Mouse (Mus musculus): ENCODE measurements around the gene Ptbp1. TPM values are rescaled to one million over a fixed set of nuclear protein-coding genes. Genes with fewer than 3 reads are reported as not detected.
"Not testable (repeated sequence)": the region's sequence is repeated elsewhere in the genome, so short reads cannot be mapped to it uniquely, and the experiment has no call there.

The Ptbp1 gene
- polyA plus RNA-seq, 1 experiment from 2014 or later: 438 TPM

DNA sequence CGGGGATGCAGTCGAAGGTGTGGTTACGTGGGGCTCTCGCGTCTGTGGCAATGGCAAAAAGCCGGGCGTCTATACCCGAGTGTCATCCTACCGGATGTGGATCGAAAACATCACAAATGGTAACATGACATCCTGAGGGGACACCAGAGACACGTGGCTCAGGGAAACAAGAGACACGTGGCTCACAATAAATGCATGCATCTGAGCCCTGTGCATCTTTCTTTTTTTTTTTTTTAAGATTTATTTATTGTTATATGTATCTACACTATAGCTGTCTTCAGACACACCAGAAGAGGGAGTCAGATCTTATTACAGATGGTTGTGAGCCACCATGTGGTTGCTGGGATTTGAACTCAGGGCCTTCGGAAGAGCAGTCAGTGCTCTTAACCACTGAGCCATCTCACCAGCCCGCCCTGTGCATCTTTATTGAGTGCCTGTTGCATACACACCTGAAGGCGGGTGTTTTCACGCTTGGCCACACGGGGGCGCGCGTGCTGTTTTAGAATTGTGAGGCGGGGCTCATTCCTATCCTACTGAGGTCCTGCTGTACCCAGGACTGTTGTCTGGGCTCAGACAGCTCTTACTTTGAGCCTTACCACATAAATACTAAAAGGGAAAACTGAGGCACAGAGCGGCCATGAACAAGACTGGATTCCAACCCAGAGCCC, 38.4 kb downstream of the Ptbp1 start:
- H3K9me3 ChIP-seq (replicated peaks); H3K9ac ChIP-seq; H3K4me3 ChIP-seq (replicated peaks); H3K4me2 ChIP-seq; H3K27me3 ChIP-seq; ATAC-seq (replicated peaks; ENCODE audit: low FRiP score): not testable (repeated sequence)
- peak overlapping the region; percentile 51 for H3K27ac ChIP-seq
- H3K4me1 ChIP-seq: peaks cover 10% of the 10 kb centered on the region; the same call in 1 of the 2 replicates
- WGBS: 41% methylated on average over 22 of the region's 22 CpGs
- peaks cover 34% of the 10 kb centered on the region for H3K36me3 ChIP-seq

DNA sequence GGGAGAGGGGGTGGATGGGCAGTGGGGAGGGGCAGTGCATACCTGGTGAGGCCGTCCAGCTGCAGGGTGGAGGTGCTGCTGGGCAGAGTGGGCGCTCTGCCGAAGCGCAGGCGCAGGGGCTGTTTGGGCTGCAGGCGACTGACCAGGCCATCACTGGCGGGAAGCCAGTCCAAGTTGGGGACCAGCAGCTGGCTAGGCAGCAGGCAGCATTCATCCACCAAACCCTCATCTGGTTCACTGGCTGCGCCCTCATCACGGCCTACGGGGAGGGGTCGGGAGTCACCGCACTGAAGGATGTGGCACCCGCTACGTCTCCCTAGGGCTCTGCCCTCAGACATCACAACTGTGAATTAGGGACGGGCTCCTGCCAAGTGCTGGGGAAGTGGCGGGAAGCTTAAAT, 42.1 kb downstream of the Ptbp1 start:
- no peak for ATAC-seq (replicated peaks; ENCODE audit: low FRiP score)
- H3K36me3 ChIP-seq: peaks cover 65% of the 10 kb centered on the region
- no peak overlapping the region for H3K9ac ChIP-seq

DNA sequence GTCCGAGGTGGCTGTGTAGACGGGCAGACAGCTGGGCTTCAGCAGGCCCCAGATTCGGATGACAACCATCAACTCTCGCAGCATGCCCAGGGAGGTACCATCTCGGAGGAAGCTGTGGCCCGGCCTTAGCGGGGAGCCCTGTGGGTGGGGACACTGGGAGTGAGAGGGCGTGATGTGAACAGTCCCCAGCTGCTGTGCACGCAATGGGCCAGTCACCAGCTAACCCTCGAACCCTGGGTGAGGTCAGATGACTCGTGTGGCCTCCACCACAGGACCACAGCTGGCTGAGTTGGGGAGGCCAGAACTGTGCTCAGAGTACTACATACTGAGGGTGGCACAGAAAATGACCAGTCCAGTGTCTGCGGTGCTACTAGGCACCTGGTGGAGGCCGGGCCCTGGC, 42.6 kb downstream of the Ptbp1 start:
- no peak overlapping the region for H3K4me2 ChIP-seq
- H3K9ac ChIP-seq: no peak overlapping the region
- peaks cover 17% of the 10 kb centered on the region; the same call in 1 of the 2 replicates for H3K4me1 ChIP-seq
- no peaks in the 10 kb centered on the region for H3K9me3 ChIP-seq (replicated peaks)
- no peak for ATAC-seq (replicated peaks; ENCODE audit: low FRiP score)
- H3K36me3 ChIP-seq: peaks cover 70% of the 10 kb centered on the region
- H3K4me3 ChIP-seq (replicated peaks): no peak overlapping the region
- no peak overlapping the region for H3K27ac ChIP-seq
- WGBS: 83% methylated on average over 13 of the region's 13 CpGs
- no peaks in the 10 kb centered on the region for H3K27me3 ChIP-seq

More for the DNA sequence above, 42.1 kb downstream of the Ptbp1 start:
- WGBS: 88% methylated on average over 16 of the region's 16 CpGs
- peaks cover 17% of the 10 kb centered on the region; the same call in 1 of the 2 replicates for H3K4me1 ChIP-seq
- H3K27ac ChIP-seq: no peak overlapping the region
- H3K4me3 ChIP-seq (replicated peaks): no peak overlapping the region
- no peaks in the 10 kb centered on the region for H3K27me3 ChIP-seq
- H3K4me2 ChIP-seq: no peak overlapping the region
- H3K9me3 ChIP-seq (replicated peaks): no peaks in the 10 kb centered on the region

DNA sequence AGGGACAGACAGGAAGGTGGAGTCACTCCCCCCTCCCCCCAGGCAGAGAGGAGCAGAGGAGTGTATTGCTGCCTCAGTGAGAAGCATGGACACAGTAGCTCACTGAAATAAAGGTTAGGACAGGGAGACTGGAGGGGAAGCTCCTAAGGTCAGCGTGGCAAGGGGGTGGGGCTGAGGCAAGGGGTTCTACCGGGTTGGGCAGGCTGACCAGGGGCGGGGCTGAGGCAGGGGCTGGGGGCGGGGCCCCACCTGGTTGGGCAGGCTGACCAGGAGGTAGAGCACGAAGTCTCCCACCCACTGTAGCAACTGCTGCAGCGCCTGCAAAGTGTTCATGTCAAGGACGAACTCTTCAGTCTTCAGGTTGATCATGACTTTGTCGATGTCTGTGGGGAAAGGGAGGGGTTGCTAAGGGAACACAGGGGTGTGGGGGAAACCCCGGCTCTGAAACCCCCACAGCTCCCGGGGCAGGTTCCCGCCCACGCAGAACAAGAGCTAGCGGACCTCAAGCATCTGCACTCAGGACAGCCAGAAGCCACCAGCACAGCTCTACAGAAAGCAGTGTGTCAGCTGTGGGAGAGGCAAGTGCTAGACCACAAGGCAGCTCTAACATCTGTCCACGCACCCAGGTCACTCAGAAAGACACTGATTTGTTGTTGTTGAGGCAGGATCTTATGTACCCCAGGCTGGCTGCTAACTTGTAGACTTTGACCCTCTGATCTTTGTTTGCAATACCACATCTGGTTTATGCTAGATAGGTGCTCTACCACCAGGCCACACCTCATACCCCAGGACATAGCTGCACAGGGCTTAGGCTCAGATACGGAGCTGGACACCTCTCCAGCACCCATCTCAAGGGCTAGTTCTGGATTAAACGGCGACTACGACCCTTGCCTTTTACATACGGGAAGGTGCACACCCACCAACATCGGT, 43.4 kb downstream of the Ptbp1 start:
- H3K4me2 ChIP-seq: no peak overlapping the region
- H3K27me3 ChIP-seq: no peaks in the 10 kb centered on the region
- H3K9ac ChIP-seq: no peak overlapping the region; the same call in 1 of the 2 replicates
- H3K4me1 ChIP-seq: peaks cover 17% of the 10 kb centered on the region; the same call in 1 of the 2 replicates
- no peaks in the 10 kb centered on the region for H3K9me3 ChIP-seq (replicated peaks)
- H3K27ac ChIP-seq: no peak overlapping the region
- peaks cover 78% of the 10 kb centered on the region for H3K36me3 ChIP-seq
- H3K4me3 ChIP-seq (replicated peaks): no peak overlapping the region
- WGBS: 47% methylated on average over 20 of the region's 20 CpGs
- peak; percentile 41; the same call in 1 of the 2 replicates for ATAC-seq (replicated peaks; ENCODE audit: low FRiP score)

DNA sequence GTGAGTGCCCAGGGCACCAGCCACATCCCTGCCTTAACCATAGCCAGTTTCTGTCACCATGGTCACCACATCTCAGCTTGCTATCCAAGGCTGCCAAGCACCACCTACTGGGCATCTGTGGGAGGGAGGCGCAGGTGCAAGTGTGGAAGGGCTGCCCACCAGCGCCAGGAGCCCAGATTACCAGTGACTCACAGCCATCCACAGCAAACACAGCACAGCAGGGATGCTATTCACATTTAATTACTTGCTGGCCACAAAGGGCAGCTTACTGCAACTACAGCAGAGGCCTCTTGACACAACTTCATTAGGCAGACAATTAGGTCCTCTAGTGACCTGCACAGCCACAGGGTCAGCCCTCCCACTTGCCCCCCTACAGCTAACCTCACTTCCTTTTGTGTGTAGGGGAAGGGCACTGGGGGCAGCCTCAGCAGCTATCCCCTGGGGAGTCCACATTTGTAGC, 46.8 kb downstream of the Ptbp1 start:
- Histone ChIP-seq H3K4me2 (no peak overlapping the region), H3K27ac (no peak overlapping the region), H3K9me3 (replicated peaks) (no peaks in the 10 kb centered on the region), H3K36me3 (peaks cover 94% of the 10 kb centered on the region), H3K4me3 (replicated peaks) (no peak overlapping the region), H3K4me1 (peaks cover 17% of the 10 kb centered on the region; the same call in 1 of the 2 replicates), H3K27me3 (no peaks in the 10 kb centered on the region), H3K9ac (no peak overlapping the region)
- ATAC-seq (replicated peaks; ENCODE audit: low FRiP score): no peak
- 64% methylated on average over 2 of the region's 2 CpGs for WGBS

DNA sequence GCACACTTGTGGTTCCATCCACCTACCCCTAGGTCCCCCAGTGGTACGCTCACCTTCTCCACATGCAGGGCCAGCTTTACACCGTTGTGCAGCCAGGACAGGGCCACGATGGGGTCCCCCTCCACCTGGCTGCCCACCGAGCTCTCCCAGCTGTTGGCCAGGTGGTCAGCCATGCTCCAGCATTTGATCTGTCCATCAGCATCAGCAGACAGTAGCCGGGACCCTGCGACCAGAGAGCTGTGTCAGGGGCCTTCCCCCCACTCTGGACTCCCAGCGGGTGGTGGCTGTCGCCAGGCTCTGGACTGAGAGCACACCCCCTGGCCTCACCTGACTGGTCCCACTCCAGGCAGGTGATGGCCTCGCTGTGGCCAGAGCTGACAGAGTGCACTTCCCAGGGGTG, 52.5 kb downstream of the Ptbp1 start:
- ATAC-seq (replicated peaks; ENCODE audit: low FRiP score): no peak
- peaks cover 22% of the 10 kb centered on the region for H3K4me1 ChIP-seq
- peaks cover 71% of the 10 kb centered on the region for H3K36me3 ChIP-seq
- no peak overlapping the region for H3K9ac ChIP-seq
- no peak overlapping the region for H3K4me2 ChIP-seq
- no peak overlapping the region for H3K4me3 ChIP-seq (replicated peaks)
- no peak overlapping the region for H3K27ac ChIP-seq
- 94% methylated on average over 9 of the region's 9 CpGs for WGBS
- no peaks in the 10 kb centered on the region for H3K9me3 ChIP-seq (replicated peaks)
- H3K27me3 ChIP-seq: no peaks in the 10 kb centered on the region

DNA sequence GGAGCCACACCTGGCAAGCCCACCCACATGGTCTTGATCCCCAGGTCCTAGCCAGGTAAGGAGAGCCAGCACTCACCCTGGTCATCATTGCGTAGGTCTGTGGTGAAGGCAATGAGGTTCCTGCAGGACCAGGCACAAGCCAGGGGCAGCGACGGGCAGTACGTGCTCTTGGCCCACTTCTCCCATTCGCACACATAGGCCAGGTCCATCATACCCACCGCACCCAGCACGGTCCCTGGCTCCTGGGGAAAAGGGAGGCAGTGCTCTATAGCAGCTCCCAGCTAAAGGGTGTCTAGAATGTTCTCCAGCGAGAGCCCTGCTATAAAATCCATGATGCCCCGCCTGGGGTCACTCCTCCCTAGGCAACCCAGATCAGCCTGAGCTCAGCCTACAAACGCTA, 53.2 kb downstream of the Ptbp1 start:
- H3K9me3 ChIP-seq (replicated peaks): no peaks in the 10 kb centered on the region
- peak overlapping the region; percentile 76 for H3K4me3 ChIP-seq (replicated peaks)
- 88% methylated on average over 10 of the region's 10 CpGs for WGBS
- no peak for ATAC-seq (replicated peaks; ENCODE audit: low FRiP score)
- H3K4me1 ChIP-seq: peaks cover 22% of the 10 kb centered on the region
- no peak overlapping the region for H3K9ac ChIP-seq
- H3K4me2 ChIP-seq: peak overlapping the region; percentile 59
- H3K27ac ChIP-seq: peak overlapping the region; percentile 37; the same call in 1 of the 2 replicates
- H3K27me3 ChIP-seq: no peaks in the 10 kb centered on the region
- peaks cover 70% of the 10 kb centered on the region for H3K36me3 ChIP-seq

DNA sequence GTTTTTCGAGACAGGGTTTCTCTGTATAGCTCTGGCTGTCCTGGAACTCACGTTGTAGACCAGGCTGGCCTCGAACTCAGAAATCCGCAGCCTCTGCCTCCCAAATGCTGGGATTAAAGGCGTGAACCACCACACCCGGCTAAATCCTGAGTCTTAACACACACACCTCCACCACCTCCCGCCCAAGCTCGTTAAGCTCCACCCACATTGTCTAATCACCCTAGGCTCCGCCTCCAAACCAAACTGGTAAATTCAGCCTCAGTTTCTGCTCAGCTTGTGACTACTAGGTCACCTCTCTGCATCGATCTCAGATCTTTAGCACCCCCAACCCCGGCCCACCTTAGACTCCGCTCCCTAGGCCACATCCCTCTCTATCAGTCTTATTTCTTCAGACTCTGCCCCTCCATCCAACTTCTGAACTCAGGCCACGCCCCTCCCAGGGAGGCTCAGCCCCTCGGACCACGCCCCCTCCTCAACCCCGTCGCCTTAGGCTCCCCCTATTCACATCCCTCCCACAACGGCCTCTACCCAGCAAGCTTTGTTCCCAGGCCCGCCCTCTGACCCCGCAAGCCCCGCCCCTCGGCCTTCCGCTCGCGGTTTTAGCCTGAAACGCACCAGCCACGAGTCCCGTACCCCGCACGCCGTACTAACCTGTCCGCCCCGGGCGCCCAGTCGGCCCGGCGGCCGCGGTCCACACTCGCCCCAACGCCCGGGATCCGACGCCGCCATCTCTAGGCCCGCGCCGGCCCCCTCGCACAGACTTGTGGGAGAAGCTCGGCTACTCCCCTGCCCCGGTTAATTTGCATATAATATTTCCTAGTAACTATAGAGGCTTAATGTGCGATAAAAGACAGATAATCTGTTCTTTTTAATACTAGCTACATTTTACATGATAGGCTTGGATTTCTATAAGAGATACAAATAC, 54.2 kb downstream of the Ptbp1 start, which contains the start of gene Med16:
Med16 (minus strand) TSS at position 757 of the 925 bp plus-strand sequence.
- WGBS: 1% methylated on average over 52 of the region's 52 CpGs

DNA sequence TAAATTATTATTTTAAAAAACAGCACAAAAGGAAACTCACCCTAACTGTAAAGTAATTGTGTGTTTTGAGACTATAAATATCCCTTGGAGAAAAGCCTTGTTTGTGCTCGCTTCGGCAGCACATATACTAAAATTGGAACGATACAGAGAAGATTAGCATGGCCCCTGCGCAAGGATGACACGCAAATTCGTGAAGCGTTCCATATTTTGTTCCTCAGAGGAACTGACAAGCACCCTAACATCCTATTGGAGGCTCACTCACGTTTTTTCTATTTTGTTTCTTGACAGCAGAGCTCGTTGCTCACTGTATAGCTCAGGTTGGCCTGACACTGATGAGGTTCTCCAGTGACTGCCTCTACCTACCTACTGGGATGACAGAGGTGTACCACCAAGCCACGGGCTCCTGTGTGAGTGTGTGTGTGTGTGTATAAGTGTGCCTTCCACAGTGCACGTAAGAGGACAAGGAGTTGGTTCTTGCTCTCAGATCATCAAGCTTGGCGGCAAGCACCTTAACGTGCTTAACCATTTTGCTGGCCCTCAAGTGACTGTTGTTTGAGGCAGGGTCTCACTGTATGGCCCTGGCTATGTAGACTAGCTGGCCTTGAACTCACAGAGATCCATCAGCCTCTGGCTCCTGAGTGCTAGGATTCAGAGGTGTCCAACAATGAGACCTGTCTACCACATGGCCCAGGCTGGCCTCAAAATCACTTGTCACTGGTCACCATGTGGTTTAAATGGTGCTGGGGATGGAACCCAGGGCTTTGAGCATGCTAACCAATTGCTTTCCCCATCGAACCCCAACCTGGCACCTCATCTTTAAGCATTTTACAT, 55.1 kb downstream of the Ptbp1 start:
- Histone ChIP-seq H3K36me3 (peaks cover 58% of the 10 kb centered on the region), H3K9me3 (replicated peaks) (no peaks in the 10 kb centered on the region), H3K9ac (peak overlapping the region; percentile 84; the same call in 1 of the 2 replicates), H3K27ac (peak overlapping the region; percentile 97), H3K4me1 (peaks cover 27% of the 10 kb centered on the region), H3K27me3 (no peaks in the 10 kb centered on the region), H3K4me2 (peak overlapping the region; percentile 59), H3K4me3 (replicated peaks) (peak overlapping the region; percentile 76)
- 26% methylated on average over 14 of the region's 14 CpGs for WGBS
- ATAC-seq (replicated peaks; ENCODE audit: low FRiP score): 0 out of 2 replicates have a peak, but pooled peaks have one; percentile 34

More for the DNA sequence above, 54.2 kb downstream of the Ptbp1 start, which contains the start of gene Med16:
- Histone ChIP-seq H3K9ac (peak within 1 kb of the TSS; percentile 84), H3K4me3 (replicated peaks) (peak within 1 kb of the TSS; percentile 76), H3K4me2 (peak within 1 kb of the TSS; percentile 59), H3K27me3 (no peaks in the 10 kb centered on the region), H3K9me3 (replicated peaks) (no peaks in the 10 kb centered on the region), H3K27ac (peak within 1 kb of the TSS; percentile 97), H3K36me3 (peaks cover 66% of the 10 kb centered on the region), H3K4me1 (peaks cover 22% of the 10 kb centered on the region)
- ATAC-seq (replicated peaks; ENCODE audit: low FRiP score): peak; percentile 93

DNA sequence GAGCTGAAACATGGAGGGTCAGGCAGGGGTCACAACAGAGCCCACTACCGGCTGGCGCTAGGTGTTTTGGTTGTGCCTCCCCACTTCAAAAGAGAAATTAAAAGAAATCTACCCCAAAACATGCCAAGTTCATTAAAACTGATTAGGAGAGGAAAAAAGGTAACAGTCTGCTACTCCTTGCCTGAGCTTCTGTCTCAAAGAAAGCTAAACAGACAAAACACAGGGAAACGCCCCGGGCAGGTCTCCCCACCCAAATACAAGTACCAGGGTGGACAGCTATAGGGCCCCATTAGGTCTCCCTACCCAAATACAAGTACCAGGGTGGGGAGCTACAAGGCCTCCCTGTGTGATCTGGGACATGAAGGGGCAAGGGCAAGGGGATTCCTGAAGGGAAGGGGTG, 56.3 kb downstream of the Ptbp1 start, which contains the start of gene Gm26602:
Gm26602 (plus strand) TSS at position 301 of the 400 bp plus-strand sequence.
- Histone ChIP-seq H3K9ac (no peak within 1 kb of the TSS), H3K4me2 (no peak within 1 kb of the TSS), H3K27me3 (no peaks in the 10 kb centered on the region), H3K36me3 (peaks cover 45% of the 10 kb centered on the region), H3K9me3 (replicated peaks) (no peaks in the 10 kb centered on the region), H3K4me1 (peaks cover 40% of the 10 kb centered on the region), H3K4me3 (replicated peaks) (no peak within 1 kb of the TSS), H3K27ac (0 out of 2 replicates have a peak within 1 kb of the TSS, but pooled peaks have one; percentile 78)
- ATAC-seq (replicated peaks; ENCODE audit: low FRiP score): no peak
- 91% methylated on average over 4 of the region's 4 CpGs for WGBS
